Mouse (Mus musculus) left cerebral cortex, adult 11 months (tissue): ENCODE results near the gene Trappc3.

Experiments used
- DNase-seq: peaks from one replicate; pipeline ENCODE4 v3.0.0; 2022; ENCODE audit warnings: low spot score

The Trappc3 gene

DNA sequence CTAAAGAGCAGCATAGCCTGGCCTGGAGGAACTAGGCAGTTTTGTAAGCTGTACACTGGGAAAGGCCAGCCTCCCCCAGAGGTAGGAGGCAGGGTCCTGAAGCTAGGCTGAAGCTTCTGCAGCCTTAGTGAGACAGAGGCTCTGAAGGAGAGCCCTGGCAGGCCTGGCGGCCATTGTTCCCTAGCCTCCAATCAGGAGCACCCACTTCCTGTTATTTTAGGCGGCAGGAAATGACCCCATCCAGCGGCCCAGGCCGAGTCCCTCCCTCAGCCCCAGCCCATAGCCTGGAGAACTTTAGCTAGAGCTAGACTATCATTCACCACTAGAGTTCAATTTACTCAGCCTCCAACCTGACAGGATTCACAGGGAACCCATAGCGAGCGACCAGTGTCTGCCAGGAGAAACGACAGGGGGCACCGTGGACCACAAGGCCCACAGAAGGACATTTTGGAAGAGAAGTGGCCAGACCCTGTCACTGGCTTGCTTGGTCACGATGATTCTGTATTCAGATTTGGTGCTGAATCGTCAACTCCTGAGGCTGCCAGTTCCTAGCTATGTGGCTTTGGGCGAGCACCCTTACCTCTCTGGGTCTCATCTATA lies 10.4 kb upstream of the Trappc3 start:
- no peak for DNase-seq

DNA sequence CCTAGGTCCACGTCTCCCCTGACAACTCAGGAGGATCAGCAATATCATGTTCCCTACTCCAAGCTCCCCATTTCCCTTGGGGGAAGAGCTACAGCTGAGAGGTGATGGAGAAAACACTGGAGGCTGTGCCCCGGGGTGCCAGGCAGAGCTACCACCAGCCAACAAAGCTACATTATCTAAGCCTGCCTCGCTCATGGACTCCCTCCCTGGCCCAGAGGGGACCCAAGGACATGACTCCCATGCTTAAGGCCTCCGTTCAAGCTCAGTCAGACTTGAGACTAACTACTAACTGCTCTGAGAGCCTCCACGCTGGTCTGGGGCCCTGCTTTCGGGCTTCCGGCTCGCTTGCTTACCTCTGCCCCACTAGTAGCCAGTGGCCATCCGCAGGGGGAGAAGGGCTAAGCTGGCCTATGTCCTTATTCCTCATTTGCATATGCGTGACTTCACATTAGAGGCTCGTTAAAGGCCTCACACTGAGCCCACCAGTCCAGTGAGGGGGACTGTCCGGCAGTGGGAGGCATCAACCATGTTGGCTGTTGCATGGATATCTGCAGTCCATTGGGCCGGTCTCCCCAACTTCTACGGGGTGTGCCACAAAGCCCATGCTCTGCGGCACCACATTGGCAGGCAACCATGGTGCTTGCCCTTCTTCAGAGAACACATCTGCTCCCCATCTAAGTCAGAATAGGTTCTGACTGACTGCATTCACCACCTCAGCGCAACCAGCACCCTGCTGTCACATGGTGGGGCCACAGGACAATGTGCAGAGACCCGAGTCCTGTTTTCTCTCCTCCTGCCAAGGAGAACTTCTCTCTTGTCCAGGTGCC lies 9.5 kb upstream of the Trappc3 start:
- DNase-seq, result no peak

DNA sequence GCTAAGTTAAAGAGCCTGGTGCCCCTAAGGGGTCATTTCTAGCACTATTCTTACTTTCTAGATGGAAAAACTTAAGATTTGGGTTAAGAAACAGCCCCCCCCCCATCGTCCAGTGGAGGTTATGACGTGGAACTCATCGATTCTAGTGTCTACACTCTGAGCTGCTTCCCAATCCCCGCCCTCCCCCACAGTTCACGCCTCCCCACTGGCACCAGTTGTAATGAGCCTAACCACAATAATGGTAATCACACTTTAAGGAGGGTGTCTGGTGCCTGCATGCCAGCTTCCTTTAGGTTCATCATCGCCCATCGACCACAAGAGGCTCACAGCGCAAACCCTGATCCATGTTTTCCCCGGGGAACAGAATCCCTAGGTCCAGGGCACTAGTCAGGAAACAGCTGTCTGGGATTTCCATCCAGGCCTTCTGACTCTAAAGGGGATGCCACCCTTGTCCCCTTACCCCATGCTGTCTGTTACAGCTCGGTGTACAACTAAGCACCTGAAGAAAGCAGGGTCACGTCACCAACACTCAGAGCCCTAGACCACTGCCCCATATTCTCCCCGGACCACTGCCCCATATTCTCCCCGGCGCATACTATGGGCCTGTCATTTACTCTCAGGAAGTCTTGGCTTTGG lies 8.4 kb upstream of the Trappc3 start:
- no peak for DNase-seq

DNA sequence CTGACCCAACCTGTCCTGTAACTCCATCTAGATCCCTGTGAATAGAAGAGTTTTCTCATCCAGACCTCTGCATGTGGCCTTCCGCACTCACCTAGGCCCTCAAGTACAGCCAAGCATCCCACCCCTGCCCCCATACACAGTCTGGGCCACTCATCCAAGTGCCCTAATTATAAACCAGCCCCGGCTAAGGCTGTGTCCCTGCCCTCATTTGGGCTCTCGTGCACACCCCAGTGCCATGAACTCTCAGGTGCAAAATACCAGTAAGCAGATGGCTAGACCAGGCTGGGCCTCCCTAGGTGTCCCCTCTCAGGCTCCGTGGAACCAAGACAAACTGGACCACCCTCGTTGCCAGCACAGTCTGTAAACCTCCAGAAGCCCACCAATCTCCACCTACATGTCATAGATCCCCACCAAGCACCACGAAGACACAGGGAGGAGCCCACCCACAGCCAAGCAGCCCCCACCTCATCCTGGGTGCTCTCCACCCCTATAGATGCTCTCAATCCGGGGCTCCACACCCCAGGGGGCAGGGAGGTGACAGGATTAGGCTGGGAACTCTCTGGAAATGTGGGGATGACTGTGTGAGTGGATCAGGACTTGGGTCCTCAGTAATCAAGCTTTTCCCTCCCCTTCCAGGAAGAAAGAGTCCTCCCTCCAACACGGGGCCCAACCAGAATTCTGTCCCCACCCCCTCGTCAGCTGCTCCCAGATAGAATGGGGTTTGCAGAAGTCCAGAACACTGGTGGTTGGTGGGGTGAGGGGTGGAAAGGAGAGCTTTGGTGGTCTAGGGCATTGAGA lies 7.6 kb upstream of the Trappc3 start:
- DNase-seq, result no peak

DNA sequence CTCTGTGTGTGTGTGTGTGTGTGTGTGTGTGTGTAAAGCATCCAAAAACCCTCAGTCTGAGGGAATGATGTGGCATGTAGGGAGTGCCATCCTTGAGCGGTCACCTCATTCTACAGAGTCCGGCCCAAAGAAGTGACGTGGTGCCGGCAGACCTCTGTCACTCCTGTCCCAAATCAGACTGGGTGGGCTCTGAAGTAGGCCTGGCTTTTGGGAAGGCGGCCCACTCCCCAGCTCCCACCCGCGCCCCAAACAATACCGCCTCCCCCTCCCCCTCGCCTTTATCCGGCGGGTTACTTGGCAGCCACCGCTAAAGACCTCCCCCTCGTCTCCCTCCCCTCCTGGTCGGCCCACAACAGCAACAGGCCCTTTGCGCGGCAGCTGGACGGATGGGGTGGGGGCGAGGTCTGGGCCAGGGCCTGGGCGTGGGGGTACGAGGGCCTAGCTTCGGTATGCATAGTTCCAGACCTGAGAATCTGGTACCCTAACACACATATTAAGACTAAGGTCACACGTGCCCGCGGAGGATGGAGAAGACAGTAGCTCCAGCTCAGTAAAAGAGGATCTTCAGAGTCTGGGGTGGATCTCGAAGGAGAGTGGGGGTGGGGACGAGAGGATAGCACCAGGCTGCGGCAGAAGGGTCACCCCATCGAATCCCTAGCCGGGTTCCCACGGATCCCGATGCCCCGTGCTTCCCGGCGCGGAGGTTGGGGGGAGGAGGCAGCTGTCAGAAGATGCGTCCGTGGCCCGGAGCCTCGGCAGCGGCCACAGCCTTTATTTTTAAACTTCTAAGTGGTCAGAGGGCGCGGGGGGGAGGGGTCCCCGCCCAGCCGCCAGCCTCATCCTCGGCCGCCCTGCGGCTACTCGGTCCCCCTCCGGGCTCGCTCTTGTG lies 6.8 kb upstream of the Trappc3 start:
- no peak for DNase-seq

DNA sequence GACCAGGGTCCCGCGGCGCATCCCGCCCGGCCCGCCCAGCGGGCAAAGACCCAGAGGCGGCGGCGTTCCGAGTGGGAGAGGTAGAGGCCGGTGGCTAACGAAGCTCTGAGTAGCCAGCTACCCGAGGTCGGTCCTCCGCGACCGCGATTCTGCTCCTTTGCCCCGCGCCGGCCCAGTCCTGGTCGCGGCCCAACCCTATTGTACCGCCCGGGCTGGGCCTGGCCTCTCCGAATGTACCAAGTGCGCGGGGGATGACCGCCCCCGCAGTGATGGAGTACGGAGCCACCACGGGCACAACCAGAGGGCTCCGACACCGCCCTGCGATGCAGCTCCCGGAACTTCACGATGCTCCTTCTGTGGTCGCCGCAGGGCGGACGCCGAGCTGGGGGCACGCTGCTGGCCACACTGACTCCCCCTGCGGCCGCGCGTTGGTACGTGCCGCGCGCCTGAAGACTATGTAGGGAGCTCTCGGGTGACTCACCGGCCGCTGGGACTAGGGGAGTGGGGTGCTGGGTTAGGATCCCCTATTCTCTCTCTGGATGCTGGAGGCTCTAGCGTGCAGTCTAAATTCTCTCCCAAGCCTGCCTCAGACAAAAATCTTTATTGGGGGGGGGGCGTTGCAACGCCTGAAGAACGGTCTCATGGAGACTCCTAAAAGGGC lies 5.9 kb upstream of the Trappc3 start, which contains the start of gene Map7d1:
Gene Map7d1, minus strand, starts transcription at position 213 of the 661 bp plus-strand sequence.
- peak; percentile 82 for DNase-seq

DNA sequence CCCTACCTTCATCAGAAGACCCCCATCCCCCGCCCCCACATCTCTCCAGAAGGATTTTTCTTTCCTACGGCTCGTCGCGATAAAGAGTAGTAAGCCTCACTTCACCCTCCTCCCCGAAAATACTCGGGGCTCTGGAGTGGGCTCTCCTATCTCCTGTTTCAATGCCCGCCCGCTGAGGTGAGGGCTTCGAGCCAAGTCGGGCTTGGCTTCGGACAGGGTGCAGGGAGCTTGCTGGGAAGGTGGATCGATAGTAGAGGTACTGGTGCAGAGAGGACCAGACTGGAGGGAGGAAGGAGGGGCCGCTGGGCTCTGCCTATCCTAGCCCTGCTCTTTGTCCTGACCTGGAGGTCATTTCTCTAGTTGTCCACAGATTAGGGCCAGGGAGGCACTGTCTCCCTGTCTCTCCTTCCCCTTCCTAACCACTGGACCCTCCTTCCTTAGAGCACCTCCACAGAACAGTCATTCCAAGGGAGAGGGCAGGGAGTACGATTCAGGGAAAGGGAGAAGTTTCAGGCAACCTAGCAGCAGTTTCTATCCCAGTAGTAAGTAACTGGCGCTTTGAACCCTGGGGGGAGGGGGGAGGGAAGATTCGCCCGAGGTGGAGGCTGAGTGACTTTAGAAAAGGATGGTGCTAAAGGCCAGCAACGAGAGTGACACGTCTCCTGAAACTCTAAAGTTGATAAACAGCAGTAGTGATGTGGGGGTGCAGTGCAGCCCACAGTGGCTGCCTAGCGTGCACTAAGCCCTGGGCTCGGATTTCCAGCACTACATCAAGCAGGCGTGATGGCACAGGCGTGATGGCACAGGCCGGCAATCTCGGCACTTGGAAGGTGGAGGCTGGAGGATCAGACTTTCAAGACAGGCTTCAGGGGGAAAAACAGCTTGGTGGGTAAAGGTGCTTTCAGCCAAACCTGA lies 4.9 kb upstream of the Trappc3 start:
- no peak for DNase-seq

DNA sequence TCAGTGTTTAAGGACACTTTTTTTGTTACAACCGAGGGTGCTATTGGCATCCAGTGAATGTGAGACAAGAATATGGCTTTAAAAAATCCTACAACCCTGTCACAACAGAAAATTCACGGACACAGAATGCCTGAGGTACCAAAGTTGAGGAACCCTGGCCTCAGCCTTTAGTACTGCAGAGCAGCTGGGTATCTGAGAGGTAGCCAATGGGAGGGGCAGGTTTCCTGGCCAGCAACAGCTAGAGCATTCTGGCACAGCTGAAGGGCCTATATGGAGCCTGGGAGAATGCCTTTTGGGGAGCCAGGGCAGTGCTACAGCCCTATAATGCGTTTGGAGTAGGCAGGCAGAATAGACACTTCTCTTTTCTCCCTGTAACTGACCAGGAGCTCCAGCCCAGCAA lies 3.1 kb upstream of the Trappc3 start:
- DNase-seq, result no peak

DNA sequence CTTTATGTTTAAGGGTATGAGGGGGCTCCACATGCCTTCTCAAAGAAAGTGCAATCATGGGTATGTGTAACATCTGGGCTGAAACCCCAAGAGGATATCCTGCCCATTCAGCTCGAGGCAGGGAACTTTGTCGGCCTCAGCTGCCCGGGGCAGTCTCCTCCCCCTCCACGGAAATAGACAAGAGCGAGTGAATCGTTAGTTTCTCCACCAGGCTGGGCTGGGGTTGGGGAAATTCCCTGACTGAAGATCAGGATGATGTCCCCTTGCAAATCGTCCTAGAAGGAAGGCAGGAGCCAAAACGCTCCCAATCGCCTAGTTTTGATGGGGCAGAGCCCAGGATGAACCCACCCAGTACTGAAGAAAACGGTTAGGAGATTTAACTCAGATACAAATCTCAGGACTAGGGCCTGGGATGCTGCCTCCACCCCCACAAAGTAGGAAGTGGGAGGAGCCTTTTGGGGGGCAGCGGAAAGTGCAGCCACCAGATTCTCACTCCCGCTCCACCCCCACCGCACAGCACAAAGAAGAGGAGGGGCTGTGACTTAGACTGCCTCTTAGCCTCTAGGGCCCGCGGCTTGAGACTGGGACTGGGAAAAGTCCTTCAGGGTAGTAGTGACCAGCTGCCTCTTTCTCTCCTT lies 2.5 kb upstream of the Trappc3 start:
- no peak for DNase-seq

DNA sequence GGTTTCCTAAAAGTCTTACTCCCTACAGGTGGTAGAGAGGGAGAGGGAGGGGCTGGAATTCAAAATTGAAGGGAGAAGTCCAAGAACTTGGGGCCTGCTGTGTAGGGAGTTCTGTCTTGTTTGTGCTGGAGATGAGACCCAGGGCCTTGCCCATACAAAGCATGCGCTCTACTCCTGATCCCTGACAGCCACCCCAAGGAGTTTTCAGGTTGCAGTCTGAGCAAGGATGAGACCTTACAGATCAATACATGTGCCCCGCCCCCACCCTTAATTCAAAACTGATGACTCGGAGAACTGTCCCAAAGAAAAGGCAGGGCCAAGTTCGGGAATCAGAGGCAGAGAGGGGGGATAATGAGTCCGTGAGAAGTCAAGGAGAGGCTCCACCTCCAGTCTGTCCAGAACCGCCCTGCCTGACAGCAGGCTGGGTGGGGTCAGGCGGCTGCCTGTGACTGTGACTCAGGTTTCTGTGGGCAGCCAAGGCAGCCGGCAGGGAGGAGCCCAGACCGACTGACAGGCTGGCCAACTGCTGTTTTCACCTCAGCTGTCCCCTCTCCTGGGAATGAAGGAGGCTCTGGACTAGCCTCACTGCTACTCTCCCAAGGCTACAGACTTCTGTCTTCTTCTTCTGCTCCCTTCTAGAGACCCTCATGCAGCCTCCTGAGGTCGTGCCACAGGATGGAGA lies 1.5 kb upstream of the Trappc3 start:
- no peak for DNase-seq

DNA sequence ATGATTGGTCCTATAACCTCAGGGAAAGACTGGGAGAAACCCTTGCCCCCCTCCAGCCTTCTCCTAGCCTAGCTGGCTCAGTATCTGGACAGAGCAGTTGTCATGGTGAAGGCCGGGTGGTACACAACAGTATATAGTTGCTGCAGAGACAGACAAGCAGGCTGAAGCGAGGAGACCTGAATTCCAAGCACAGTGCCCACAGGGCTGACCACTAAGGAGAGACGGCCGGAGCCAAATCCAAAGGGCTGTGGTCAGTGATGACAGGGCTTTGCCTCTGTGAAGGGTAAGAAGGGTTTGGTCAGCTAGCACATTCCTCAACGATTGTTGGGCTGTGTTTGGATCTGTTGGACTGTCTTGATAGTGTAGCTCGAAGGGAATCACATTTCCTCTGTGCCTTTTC lies 859 bp upstream of the Trappc3 start:
- no peak for DNase-seq

DNA sequence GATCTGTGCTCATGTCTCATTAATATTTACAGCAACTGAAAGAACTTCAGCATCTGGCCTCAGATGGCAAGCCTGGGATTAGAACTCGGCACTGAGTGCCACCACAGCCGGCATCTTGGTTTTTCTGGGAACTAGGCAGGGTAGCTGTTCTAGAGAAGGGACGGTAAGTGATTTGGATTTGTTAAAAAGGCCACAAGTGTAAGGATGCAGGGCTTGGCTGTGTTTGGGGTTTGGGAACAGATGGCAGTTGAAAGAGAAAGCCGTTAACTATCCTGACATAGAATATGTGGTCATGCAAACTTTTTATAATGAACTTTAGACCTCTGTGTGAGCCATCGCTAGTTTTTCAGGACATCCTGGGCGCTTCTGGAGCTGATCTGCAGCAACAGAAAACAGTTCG lies 450 bp upstream of the Trappc3 start:
- DNase-seq, result no peak

DNA sequence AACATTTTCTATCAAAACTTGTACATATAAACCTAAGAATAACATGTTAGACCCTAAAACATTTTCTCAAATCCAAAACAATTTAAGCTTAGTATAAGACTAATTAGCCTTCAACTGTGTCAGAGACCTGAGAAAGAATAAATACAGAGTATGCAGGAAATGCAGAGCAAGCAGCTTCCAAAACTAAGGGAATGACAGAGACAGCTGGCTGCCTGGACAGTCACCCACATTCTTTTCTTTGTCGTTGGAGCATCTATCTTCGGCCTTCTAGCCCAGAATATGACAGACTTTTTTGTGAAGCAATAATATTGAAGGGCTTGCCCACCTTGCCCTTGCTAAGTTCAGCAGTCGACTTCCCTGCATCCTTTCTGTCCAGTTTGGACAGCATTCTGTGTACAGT lies 7.2 kb downstream of the Trappc3 start:
- DNase-seq, result no peak

DNA sequence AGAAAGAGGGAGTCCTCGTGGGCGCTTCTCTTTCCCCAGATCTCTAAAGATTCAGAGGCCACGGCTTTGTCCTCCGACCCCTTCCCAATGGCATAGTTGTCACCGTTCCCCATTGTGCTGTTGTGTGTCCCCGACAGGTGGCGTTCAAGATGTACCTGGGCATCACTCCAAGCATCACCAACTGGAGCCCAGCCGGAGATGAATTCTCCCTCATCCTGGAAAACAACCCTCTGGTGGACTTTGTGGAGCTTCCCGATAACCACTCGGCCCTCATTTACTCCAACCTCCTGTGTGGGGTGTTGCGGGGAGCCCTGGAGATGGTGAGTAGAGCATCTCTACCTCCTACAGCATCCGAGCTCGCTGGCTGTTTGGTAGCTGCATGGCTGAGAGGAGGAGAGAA lies 11.6 kb downstream of the Trappc3 start:
- no peak for DNase-seq

DNA sequence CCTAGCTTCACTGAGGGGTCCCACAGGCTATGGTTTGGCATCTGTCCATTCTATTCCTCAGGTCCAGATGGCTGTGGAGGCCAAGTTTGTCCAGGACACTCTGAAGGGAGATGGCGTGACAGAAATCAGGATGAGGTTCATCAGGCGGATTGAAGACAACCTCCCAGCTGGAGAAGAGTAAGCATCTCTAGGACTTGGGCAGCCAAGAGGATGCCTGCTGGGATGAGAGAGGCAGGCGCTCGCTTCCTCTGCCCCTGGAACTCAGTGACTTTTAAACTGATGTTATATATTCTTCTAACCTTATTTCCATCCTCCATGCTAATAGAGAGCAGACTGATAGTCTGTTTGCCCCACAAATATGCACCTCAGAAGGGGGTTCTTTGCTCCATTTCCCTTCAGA lies 13.0 kb downstream of the Trappc3 start:
- DNase-seq, result no peak

DNA sequence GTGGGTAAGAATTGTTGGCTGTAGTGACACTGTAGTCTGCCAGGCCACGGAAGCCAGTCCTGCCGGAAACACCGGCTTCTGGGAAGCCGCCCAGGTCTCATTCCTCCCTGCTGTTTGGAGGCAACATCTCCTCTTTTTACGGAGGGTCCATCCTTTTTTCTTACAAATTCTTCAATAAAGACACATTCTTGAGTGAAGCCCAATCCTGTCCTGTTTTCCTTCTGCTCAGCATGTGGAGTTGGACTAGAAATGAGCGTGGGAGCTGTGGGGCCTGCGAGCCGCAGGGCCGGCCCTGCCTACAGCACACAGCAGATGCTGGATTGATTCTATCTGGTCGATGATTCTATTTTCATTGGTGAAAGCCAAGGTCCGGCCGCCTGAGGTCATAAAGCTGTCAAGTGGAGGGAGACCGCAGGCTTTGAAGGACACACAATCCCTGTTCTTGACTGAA lies 13.6 kb downstream of the Trappc3 start:
- DNase-seq, result no peak

DNA sequence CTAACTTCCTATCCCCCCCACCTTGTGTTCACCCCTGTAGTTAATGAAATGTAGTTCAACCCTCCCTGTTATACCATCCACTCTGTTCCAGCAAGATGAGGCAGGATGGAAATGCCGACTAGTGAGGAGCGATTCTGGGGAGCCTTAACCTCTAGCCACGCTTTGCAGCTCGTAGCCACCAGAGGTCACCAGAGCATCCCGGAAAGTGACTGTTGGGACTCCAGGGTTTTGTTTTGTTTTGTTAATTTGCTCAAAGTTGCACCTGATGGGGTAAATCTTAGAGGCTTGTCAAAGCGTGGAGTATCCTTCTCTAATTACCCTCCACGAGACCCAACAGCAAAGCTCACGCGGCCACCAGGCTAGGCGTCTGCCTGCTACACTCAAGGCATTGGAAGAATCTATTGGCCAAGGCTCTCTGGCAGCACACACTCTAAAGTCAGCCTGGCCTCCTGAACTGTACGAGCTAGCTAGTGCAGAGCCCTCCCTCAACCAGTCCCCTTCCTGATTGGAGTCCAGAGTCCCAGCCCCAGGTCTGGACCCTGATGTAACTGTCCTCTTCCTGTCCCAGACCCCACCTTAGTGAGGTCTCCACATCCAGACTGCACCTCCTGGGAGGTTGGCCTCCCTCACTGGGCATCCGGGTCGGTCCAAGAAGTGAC lies 15.9 kb downstream of the Trappc3 start:
- no peak for DNase-seq

DNA sequence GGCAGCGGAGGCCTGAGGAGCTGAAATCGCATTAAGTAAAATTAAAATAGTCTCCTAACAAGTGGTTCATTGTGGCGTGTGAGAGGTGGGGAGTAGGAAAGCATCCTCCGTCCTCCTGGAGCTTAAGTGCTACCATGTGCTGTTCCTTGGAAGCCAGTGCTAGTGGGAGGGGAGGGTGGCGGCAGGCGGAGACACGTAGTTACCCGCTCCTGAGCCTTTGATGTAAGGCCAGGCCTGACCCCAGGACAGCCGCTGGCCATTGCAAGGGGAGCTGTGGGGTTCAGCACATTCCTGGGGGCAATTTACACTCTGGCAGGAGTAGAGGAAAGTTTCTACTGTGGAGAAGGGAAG lies 16.4 kb downstream of the Trappc3 start:
- DNase-seq, result no peak
